10 mouse cellular contexts compared by ENCODE assay signal in the genomic region with DNA sequence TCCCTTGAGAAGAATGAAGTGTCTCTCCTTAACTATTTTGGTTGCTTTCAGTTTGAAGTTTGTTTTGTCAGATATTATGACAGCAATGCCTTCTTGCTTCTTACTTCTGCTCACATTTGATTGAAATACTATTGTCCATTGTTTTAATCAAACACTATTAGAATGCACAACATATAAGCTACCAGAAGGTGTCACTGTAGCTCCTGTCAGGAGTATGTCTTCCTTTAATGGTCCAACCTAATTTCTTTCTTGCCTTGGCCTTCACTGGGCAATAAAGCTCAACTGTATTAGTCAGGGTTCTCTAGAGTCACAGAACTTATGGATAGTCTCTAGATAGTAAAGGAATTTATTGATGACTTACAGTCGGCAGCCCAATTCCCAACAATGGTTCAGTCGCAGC.
A peak's percentile ranks its signal among the peaks of the same experiment; 100 is the strongest.
DNase-seq lines count a peak whose midpoint lies in the region; ATAC-seq and TF ChIP-seq lines count a peak whose summit lies in the region.
"Had no signal": no experiment of that assay in that cellular context is flagged by ENCODE, and none has a peak within 500 bp of the region (broad histone marks: within the 10 kb centered on the region; RNA-seq: fewer than 3 reads in every experiment).

No protein-coding gene starts in this region.

- H3K4me2 ChIP-seq in forebrain, embryonic 13.5 days: no peak overlapping the region
- H3K4me2 ChIP-seq: limb, embryonic 12.5 days; stomach, embryonic 15.5 days had no signal

- DNase-seq in cerebellum, postnatal 14 days: peak; percentile 2 to 15
- DNase-seq in cerebellum, postnatal 36 days: no peak
- peak; percentile 18 to 40 for DNase-seq in left cerebral cortex, postnatal 14 days (ENCODE audit: low spot score in 2 of 2)
- no peak for DNase-seq in left cerebral cortex, adult 18-20 months (ENCODE audit: low spot score in 2 of 2)
- no peak for DNase-seq in ES-E14 (ENCODE audit: low read depth, low spot score)
- DNase-seq in heart, adult 9 months (ENCODE audit: low spot score in 2 of 2): no peak
- DNase-seq in spleen, postnatal 14 days (ENCODE audit: low spot score in 2 of 2): no peak

- 89% methylated on average over 2 of the region's 2 CpGs for WGBS in forebrain, embryonic 13.5 days

- no peaks in the 10 kb centered on the region for H3K27me3 ChIP-seq in forebrain, embryonic 13.5 days
- H3K27me3 ChIP-seq: limb, embryonic 12.5 days; stomach, embryonic 15.5 days had no signal

- no peak overlapping the region for H3K9ac ChIP-seq in ES-E14 (ENCODE audit: insufficient read depth, low read depth, low read length, poor library complexity, severe bottlenecking)
- no peak overlapping the region for H3K9ac ChIP-seq in forebrain, embryonic 13.5 days
- H3K9ac ChIP-seq: limb, embryonic 12.5 days; stomach, embryonic 15.5 days had no signal

- peak; percentile 58; the same call in 1 of the 2 replicates for ATAC-seq in forebrain, embryonic 13.5 days

- H3K4me3 ChIP-seq in ES-E14 (ENCODE audit: insufficient read depth in 1 of 2, low read depth in 1 of 2, low read length in 2 of 2, poor library complexity in 1 of 2, severe bottlenecking in 1 of 2): no peak overlapping the region
- H3K4me3 ChIP-seq in forebrain, embryonic 13.5 days: no peak overlapping the region
- H3K4me3 ChIP-seq: limb, embryonic 12.5 days; stomach, embryonic 15.5 days had no signal

- no peaks in the 10 kb centered on the region for H3K36me3 ChIP-seq in ES-E14 (ENCODE audit: control insufficient read depth, insufficient read depth, low read length, poor library complexity, severe bottlenecking)
- H3K36me3 ChIP-seq in forebrain, embryonic 13.5 days (ENCODE audit: poor library complexity, severe bottlenecking): no peaks in the 10 kb centered on the region
- H3K36me3 ChIP-seq: limb, embryonic 12.5 days; stomach, embryonic 15.5 days had no signal

- in situ Hi-C loops in ES-E14 (cut with MboI; ENCODE audit: low sequenced_read_pairs in 2 of 2, unreplicated experiment in 2 of 2): loop anchor here in 1 of 2 experiments (25.0 kb wide), 1 partner anchor 516 kb away; no protein-coding TSS in a partner anchor

- no peaks in the 10 kb centered on the region for H3K4me1 ChIP-seq in ES-E14 (ENCODE audit: control insufficient read depth in 2 of 2, insufficient read depth in 2 of 2, low read length in 2 of 2, poor library complexity in 1 of 2)
- H3K4me1 ChIP-seq in forebrain, embryonic 13.5 days: no peaks in the 10 kb centered on the region
- H3K4me1 ChIP-seq: limb, embryonic 12.5 days; stomach, embryonic 15.5 days had no signal

- H3K9me3 ChIP-seq in ES-E14 (ENCODE audit: control insufficient read depth, insufficient read depth, low read depth, low read length): no peaks in the 10 kb centered on the region
- no peaks in the 10 kb centered on the region for H3K9me3 ChIP-seq in forebrain, embryonic 13.5 days (replicated peaks)
- H3K9me3 ChIP-seq: limb, embryonic 12.5 days; stomach, embryonic 15.5 days had no signal

- no peak overlapping the region for H3K27ac ChIP-seq in ES-E14 (ENCODE audit: insufficient read depth, low read depth, low read length, poor library complexity, severe bottlenecking)
- H3K27ac ChIP-seq in forebrain, embryonic 13.5 days: no peak overlapping the region
- H3K27ac ChIP-seq: limb, embryonic 12.5 days; stomach, embryonic 15.5 days had no signal

- intact Hi-C loops in left cerebral cortex, postnatal 14 days (cut with DNase I): loop anchor here (5.0 kb wide), 3 partner anchors 441 to 541 kb away; partner anchors contain the start of gene Gabrg3

TF ChIP-seq in ES-E14, 5 proteins besides CTCF, POLR2A, EP300 and RAD21:
- no peak for TF ChIP-seq ZNF384 (IDR thresholded peaks at IDR 0.05; ENCODE audit: low read depth, low read length)
- TF ChIP-seq ZC3H11A (IDR thresholded peaks at IDR 0.05; ENCODE audit: borderline replicate concordance, low read depth, low read length): peak; percentile 24; the same call in 1 of the 2 replicates
- TF ChIP-seq MAFK (IDR thresholded peaks at IDR 0.05; ENCODE audit: insufficient read depth, low read depth, low read length): no peak
- no peak for TF ChIP-seq CHD2 (IDR thresholded peaks at IDR 0.05; ENCODE audit: low read depth, low read length)
TF ChIP-seq in ES-E14: peak in this region for 1.

Comparison
In these comparisons a context has a peak if more than half of its experiments do, and no peak if none do; other contexts are left out.
1. DNase-seq: peak in cerebellum, postnatal 14 days (2 of 2) and left cerebral cortex, postnatal 14 days (2 of 2); none in cerebellum, postnatal 36 days (0 of 2), left cerebral cortex, adult 18-20 months (0 of 2), ES-E14 (single experiment), heart, adult 9 months (0 of 2) and spleen, postnatal 14 days (0 of 2).